Mouse (Mus musculus) ES-Bruce4 (cell line): ENCODE measurements around the gene Matk.

Source experiments
- CTCF ChIP-seq: IDR thresholded peaks from one replicate; pipeline ENCODE4 v1.8.1; 2011; ENCODE audit warnings: low read depth, low read length
- EP300 ChIP-seq: IDR thresholded peaks from 2 replicates; pipeline ENCODE4 v1.6.1; 2011; ENCODE audit warnings: low read depth, low read length; ENCODE audit not compliant: insufficient read depth

DNA sequence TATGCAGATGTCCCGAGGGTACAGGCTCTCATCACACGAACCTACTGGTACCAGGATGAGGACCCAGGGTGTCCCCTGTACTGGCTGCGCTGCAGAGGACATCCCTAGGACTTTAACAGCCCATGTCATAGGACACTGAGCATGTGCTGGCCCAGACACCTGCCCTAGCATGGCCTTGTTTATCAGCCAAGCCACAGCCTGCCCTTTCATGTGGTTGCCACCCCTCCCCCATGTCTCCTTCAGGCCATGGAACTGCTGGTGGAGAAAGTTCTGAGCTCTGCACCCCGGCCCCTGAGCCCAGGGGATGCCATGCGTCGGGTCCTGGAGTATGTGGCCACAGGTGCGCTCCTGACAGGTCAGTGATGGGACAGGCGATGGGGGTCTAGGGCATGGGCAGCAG is 3.3 kb upstream of the Matk start:
- no peak for TF ChIP-seq CTCF
- TF ChIP-seq EP300 = no peak
